Mouse (Mus musculus) cerebellum, adult 11 months (tissue): Measurements from ENCODE around the gene Arhgap15.

Experiments used
- DNase-seq: peaks from one replicate; pipeline ENCODE4 v3.0.0; 2022

Gene Arhgap15

DNA sequence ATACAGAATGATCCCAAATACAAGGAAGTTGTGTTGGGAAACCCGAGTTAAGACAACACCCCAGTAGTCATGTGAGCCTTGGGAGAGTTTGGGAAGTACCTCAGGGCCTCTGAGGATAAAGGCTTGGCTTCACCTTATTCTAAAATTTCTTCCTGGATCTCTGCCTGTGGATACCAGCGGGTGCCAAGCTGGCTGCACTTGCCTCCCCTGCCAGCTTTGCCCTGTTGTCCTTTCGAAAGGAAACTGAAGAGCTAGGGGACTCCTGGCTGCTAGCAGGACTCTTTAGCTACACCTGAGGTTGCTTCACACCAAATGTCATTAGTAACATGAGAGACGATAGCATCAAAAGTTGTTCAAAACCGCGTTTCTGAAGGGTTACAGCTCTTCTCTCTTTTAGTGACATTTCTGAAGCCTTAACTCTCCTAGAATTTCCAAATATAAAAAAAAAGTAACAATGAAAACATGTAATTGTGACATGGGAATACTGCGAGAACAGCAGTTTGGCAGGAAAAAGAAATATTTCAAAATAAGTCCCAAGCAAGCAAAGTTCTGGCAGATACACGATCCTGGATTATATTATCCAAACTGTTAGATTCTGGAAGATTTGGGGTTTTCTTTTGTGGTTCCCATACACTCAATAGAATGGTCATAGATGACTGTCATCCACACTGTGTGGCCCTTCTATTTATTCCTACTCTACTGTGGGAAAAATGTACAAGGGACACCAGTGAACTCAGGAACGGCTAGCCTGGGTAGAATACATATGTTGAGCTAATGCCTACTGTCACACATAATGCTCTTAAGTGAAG, 364.6 kb downstream of the Arhgap15 start:
- DNase-seq = no peak

DNA sequence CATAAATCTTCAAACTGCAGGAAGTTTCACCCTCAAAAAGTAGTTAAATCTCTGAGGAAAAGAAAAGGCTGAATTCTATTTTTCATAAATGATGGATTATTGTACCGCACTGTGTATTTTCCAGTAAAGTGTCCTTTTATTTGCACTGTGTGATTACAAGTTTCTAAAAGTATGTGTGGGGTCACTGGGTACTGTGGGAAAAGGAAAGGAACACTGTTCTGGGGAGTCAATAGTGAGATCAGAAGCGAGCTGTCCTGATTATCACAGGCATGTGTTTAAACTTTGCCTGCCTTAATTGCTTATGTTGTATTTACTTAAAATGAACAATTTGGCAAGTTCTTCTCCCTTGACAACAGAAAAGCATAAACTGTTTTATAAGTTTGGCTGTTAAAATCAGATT, 365.7 kb downstream of the Arhgap15 start:
- no peak for DNase-seq

DNA sequence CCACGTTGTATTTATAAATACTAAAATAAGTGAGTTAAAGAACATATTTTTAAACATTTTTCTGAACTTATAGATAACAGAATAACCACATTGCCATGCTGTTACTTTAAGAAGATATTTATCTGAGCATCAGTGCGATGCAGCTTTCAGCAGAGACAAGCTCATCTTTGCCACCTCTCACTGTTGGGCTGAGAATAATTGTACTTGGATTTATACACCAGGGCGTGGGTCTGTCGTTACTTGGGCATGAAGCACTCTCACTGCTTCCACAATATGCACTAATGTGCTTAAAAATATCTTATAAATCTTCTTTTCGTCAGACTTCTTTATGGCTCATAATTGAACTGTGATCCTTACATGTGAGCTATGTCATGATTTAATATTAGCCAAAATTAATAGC, 372.5 kb downstream of the Arhgap15 start:
- DNase-seq = no peak

DNA sequence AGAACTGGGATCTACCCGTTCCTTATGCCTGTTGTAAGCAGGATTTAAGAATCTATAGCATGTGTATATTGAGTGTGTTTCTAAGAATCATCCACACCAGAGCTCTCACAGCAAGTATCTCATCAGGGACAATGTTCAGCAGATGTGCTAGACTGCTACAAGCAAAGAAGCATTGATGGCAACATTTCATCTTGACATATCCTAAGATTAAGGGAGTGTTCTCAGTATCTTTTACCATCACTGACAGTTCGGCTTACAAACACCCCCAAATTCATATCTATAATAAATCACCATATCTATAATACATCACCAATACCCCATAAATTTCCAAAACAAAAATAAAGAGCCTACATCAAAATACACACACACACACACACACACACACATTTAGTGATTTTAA, 374.6 kb downstream of the Arhgap15 start:
- DNase-seq = no peak

DNA sequence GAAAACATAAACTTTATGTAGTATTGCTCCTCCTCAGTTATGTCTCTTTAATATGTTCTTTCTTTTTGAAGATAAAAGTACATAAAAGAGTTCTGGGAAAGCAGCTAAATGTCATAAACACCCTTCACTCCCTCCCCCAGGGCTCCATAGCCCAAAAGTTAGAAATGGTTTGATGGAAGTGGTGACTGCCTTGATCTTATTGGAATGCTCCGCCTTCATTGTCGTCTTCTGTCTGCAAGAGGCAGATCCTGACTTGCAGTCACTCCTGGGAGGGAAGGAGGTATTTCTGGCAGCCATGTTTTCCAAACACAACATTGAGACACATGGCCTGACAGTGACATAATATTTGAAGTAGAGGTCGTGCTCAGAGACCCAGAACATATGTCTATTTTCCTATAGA, 375.5 kb downstream of the Arhgap15 start:
- DNase-seq = no peak

DNA sequence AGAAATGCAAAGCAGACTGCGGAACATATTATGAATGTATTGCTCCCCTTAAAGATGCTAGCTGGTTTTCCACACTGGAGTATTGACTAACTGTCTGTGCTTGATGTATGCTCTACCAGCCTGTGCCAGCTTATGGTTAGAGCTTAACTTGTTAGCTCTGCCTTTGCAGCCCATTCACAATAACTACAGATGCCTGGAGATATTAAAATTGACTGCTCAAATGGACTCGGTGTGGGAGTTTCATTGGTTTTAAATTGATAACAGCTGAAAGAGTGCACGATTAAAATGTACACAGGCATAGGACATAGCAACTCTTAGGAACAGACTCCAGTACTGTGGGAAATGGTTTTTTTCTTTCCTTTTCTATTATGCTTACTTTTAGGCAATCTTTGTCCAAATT, 376.1 kb downstream of the Arhgap15 start:
- DNase-seq = no peak

DNA sequence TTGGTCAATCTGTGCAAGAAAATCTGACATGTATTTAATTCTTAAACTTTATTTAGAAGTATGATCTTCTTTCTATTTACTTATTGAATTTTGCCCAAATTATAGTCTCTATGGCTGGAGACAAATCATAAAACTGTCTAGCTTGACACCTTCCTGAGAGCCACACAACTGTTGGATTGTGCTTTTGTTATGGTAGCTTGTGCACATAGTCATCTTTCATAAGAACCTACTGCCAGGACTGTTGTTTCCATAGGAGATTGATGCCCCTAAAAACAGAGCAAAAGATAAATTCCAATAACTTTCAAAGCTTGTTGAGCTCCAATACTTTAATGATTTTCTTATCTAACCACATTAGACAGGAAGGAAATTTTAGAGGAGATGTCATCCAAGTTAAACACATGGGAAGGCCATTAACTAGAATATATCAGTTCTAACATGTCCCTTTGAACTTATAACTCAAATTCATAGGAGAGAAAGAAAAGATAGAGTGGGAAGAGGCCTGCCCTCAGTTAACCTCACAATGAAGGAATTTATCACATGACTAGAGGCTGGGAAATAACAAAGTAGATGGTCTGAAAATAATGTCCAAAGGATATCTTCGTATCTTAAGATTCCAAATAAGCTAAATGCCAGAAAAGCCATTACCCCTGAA, 377.5 kb downstream of the Arhgap15 start:
- DNase-seq = no peak

DNA sequence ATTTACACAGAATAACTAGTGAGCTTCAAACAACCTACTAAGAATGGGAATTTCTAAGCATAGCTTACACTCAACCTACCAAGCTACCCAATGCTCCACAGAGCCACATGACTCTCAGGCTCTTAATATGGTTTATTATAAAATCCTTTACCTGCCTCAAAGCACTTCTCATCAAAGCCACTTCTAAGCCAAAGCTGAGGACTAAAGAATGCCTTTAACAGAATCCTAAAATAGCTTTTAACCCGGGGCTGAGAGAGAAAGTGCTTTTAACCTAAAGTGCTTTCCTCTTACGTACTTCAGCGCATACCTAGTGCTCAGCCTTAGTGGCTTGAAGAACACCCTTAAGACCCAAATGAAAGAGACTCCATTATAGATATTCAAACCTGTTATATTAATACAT, 380.9 kb downstream of the Arhgap15 start:
- no peak for DNase-seq

DNA sequence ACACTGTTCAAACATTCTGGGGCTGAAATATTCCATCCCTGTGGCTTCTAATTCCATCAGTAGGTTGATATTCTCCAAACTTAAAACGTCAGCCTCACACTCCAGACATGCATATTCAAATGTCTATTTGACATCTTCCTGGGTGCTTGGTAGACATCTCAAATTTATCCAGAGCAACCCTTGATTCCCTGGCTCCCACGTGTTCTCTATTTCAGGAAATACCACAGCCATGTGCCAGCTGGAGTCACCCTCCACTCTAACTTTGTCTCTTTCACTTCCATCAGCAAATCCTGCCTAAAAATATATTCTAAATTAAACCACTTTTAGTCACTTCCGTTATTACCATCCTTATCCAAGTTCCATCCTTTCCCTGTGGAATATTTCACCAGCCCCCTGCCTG, 382.6 kb downstream of the Arhgap15 start:
- DNase-seq = no peak

DNA sequence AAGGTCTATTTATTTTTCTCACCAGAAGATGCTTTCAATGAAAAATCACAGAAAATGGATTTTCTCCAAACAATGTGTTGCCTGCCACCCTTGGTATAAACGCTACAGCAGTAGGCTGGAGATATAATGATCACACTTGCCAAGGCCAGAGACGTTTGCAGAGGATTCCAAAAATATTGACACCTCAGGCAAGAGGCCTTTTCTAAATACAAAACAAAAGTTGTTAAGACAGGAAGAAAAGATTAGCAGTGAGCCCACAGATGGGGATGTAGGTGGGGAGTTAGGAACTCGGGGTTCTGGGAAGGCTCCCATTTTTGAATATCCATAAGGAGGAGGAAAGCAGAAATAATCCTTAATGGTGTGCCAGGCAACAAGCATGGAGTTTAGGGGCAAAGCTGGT, 386.2 kb downstream of the Arhgap15 start:
- no peak for DNase-seq

DNA sequence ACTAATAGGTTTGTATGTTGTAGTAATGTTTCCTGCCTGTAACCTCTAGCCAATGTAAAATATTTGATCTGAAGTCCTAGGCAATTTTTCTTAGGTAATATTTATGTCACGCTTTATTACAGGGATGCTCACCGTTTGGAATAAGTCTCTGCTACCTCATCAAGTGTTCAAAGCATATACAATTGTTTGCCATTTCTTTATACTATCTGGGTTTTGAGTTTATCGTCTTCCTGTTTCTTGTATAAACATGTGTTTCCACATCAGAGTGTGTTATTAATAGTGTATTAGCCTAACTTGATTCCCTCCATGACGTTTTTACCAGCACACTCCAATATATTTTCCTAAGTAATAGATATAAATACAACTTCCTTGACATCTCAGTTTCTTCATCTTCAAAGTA, 391.8 kb downstream of the Arhgap15 start:
- no peak for DNase-seq

DNA sequence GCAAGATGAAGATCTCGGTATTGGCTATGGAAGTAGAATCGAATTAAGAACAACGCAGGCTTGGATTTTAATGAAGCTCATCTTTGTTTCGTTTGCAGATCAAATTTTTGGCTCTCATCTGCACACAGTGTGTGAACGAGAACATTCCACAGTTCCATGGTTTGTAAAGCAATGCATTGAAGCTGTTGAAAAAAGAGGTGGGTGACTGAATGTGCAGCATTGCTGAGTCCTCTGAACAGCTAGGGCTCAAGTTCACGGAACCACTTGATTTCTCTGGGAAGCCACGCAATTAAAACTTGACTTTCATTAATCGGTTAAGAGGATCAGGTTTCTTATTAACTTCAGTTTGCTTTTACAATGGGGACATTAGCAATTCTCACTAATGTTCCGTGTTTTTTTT, 393.5 kb downstream of the Arhgap15 start:
- DNase-seq = no peak

DNA sequence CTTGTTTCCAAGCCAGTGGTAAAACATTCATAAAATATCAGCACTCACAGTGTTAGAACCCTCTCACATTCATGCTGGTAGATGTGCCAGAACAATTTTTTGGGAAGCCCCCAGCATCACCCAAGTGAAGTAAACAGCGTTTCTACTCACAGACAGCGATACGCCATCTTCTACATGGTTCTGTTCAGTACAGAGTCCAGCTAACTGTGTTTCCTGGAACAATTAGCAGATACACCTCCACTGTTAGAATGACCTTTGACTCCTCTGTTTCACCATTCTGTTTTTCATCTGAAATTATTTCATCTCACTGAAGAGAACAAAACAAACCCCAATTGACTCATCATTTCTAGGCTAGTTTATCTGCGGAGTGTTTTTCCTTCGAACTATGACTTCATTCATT, 394.0 kb downstream of the Arhgap15 start:
- no peak for DNase-seq

DNA sequence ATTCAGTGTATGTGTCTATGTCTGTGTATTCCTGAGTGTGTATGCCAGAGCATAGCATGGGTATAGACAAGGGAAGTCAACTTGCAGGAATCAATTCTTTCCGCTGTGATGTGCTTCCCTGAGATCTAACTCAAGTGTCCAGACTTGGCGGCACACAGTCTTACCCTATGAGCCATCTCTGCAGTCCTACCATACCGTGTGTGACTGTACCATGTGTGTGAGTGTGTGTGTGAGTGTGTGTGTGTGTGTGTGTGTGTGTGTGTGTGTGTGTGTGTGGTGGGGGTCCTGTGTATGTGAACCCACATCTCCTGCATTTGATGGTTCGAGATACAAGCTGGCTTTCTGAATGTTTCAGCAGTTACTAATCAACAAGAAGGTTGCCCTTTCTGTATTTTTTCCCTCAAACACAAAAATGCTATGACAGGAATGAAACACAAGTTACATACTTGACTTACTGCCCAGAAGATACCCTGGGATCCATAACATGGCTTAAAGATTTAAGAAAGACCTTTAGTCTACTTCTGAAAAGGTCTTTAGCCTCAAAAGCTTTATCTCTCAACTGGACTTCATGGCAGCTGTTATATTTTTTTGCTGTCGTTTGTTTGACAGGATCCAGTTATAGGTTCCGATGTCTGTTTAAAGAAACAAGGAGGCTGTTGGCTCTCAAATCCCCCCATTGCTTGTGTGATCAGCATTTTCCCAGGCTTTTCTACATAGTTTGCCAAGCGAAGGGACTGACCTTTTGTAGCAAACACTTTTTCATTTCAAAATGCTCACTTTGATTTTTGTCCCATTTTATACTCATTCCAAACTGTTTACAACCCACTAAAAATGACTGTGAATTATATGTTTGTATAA, 397.7 kb downstream of the Arhgap15 start:
- no peak for DNase-seq

DNA sequence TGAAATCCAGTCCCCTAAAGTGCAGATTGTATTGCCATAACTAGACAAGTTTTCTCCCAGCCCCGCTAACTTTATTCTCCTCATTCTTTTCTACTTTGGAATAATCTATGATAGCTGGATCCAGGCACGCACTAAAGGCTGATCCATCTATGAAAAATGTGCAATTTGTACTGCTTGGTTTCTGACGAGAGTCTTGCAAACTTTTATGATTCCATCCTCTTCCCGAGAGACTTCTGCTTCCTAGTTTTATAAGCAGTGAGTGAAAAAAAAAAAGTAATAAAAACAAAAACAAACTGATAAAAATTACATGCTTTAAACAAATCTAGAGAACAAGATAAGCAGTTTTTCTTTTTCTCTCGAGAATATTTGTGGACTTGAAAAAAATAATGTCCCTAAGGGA, 398.9 kb downstream of the Arhgap15 start:
- no peak for DNase-seq

DNA sequence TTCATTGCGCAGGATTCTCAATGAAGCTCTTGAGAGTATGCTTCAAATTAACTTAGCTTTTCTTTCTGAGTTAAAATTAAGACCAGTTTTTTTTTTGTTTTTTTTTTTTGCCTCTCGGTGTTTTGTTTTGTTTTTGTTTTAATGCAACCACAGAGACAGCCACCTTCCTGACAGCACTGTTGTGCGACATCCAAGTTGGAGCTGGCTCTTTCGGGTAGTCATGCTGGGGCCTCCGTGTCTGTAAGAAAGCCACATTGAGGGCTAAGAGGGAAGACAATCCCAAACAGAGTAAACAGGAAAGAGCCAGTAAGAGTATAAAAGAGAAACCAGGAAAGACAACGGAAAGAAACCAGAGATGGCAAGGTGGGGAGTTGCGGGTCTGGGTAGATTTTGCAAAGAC, 399.3 kb downstream of the Arhgap15 start:
- DNase-seq = no peak

DNA sequence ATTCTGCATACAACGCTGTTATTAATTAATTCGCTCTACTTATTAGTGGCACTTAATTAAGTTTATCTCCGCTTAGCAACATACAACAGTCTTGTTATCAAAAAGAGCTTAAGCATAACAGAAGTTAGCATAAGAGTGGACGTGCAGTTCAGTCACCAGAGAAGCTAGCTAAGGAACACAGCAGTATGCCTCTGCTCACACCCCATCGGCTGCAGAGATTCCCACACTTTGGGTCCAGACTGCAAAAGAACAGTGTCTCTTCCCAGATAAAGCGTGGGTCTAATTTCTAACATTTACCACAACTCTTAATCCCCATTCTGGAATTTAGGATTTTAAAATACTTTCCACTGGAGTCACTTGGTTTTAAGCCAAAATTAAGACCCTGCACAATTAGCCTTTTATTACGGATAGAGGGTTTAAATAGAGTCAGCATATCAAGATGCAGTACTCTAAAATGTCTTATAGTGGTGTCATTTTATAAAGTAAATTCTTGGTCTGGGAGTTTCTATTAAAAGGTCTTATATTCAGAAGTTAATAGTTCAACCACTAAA, 400.0 kb downstream of the Arhgap15 start:
- no peak for DNase-seq

DNA sequence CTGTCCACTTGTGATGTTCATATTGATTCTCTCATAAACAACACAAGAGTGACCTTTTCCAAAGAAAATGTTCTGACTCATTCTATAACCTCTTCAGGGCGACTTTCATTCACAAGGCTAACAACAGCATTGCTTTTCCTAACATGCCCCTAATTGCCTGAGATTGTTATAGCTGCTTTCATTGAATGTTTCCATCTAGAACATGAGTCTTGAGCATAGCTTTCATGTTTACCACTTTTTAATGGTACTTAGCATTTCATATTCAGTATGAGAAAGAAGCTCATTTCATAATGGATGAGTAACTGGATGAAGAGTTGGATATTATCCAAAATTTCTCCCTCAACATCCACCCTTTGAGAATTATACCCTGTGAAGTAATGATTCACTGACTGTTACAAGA, 403.7 kb downstream of the Arhgap15 start:
- DNase-seq = no peak

DNA sequence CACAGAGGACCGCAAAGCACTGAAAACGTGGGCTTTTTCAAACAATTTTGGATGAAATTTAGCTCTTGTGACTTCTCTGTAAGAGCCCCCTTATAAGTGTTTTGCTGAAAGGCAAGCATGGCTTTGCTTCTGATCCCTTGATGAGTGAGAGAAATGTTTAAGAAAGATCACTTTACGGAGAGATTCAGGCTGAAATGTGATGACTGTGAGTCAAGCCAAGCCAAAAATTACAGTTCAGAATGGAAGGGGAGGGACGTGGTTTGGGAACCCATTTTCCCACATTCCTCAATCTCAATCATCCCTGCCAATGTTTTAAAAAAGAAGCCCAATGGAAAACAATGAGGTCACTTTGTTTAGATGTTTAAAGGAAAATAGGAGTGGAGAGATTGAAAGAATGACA, 411.7 kb downstream of the Arhgap15 start:
- no peak for DNase-seq

DNA sequence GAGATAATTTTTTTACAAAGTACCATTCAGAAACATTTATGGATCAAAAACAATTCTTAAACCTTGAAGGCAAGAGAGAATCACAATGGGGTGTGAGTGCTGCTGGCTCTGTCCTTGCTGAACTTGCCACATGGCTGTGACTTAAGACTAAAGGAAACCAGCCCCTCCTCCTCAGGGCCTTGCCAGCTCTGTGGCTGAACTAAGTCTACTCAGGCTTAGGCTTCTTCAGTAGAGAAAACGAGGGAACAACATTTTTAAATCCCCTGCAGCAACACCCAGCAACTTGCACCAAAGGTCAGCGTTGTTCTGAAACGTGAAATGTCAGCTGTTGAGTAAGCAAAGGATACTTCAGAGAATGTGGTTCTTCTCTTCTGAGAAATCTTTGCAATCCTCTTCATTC, 417.2 kb downstream of the Arhgap15 start:
- DNase-seq = no peak

DNA sequence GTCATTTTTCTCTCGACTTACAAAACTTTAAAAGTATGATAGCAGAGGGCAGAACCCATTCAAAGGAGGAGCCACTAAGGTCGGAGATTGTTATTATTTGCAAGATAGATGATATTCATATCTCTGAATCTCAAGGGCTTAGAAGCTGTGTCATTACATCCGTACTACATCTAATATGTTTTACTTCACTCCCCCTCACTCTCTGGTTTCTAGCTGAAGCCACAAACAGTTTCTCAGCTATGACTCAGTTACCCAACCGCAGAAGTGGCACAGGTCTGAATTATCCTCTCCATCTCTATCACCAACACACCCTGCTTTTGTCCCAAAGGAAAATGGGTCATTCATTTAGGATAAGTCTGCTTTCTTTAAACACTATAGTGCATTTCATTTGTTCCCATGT, 418.1 kb downstream of the Arhgap15 start:
- no peak for DNase-seq

DNA sequence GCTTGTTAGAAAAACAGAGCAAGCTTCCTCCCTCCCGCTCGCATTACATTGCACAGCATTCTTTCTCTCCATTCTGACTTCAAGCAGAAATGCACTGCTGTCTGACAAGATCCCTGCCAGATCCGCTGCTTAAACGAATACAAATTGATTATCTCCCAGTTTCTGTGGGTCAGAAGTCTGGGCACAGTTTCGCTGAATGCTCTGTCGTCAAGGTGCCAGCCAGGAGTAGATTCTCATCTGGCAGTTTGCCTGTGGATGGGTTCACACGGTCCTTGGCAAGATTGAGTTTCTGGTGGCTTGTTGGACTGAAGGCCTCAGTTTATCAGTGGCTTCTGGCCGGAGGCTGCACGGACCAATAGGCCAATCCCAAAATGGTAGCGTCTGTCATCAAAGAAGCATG, 435.9 kb downstream of the Arhgap15 start:
- DNase-seq = no peak

DNA sequence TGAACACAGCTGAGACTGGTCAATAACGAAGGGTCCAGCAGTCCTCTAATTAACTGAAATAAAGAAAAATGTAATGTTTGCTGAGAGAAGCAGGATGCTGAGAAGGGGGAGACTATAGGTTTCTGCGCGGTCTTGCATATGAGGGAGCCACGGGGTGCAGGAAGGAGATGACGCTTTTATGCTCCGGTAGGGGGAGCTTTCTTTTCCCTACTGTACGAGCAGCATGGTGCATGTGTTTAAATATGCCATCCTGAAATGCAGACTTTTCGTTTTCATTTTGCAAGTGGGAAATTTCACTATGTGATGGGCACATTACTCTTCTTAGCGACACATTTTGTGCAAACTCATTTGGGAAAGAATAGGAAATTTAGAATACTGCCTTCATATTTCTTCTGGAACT, 442.1 kb downstream of the Arhgap15 start:
- DNase-seq = no peak

DNA sequence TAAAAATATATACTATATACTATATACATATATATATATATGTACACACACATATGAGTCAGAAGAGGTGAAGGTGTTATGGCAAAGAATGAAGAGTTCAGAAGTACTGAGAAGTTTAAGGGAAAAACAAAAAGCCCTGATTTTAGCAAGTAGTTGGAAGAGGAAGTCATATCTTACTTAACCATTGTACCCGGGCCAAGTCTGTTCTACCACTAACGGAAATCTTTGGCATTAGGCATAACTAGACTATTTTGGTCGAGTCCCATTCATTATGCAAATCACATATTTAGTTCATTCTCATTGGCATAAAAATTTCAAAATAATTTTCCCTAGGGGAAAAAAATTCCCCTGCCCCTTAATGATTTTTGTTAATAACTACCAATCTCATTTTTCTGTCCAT, 443.4 kb downstream of the Arhgap15 start:
- DNase-seq = no peak
